Mouse (Mus musculus): ENCODE measurements around the gene Chrd.

Gene Chrd

DNA sequence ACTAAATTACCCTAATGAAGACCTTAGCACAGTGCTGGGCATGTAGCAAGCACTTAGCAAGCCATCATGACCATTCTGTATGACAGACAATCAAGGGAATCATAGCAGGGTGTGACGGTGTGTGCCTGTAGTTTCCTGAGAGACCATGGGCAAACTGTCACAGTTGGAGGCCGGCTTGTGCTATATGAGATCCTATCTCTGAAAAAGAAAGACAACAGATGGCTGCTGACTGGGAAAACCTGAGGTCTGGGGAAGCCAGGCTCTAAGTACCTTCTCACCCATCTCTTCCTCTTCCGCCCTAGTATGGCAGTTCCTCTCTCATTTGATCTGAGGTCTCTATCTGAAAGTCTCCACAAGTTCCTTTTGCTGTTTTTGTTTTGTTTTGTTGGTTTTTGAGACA, 27.1 kb upstream of the Chrd start:
- ChIA-PET POLR2A (interaction anchor here in 1 of 4 experiments (4.1 kb wide), 1 partner anchor 12 kb away, joined by 17 read pairs; the partner anchor contains the start of genes Clcn2 and Polr2h), CTCF (interaction anchor here in 1 of 4 experiments (1.2 kb wide), 1 partner anchor 11 kb away, joined by 4 read pairs; the partner anchor contains the start of genes Clcn2 and Polr2h)

DNA sequence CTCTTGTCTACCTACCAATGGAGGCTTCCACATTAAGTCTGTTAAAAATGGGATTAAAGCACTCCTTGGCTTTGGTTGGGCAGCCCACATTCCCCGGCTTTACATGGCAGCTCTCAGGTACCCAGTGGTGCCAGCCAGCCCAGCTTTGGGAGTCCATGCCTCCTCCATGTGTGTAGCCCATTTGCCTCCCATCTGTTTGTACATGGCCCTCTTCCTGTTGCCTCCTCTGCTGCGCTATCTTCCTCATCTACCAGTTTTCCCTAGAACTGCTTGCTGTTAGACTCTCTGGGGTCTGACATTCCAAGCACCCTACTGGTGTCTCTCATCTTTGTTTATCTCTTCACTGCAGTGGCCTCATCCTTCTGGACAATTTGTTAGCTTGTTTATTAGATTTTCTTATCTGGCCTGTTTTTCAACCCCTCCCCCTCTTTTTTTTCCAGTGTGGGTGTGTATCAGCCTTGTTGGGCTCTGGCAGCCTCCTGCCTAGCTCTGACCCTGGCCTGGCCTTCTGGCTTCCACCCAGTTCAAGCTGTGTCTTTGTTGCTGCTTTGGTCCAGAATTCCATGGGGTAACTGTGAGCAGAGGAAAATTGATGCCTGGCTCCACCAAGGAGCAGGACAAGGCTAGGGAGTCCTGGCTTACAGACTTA, 26.4 kb upstream of the Chrd start:
- POLR2A ChIA-PET = interaction anchor here in 3 of 4 experiments (0.8 to 4.1 kb wide), 6 partner anchors 11 to 208 kb away, joined by 3 to 17 read pairs (median 3); partner anchors contain the start of genes Clcn2 (in 2 of the 3), Polr2h (in 2 of the 3) and Eif2b5 (in 1 of the 3)

DNA sequence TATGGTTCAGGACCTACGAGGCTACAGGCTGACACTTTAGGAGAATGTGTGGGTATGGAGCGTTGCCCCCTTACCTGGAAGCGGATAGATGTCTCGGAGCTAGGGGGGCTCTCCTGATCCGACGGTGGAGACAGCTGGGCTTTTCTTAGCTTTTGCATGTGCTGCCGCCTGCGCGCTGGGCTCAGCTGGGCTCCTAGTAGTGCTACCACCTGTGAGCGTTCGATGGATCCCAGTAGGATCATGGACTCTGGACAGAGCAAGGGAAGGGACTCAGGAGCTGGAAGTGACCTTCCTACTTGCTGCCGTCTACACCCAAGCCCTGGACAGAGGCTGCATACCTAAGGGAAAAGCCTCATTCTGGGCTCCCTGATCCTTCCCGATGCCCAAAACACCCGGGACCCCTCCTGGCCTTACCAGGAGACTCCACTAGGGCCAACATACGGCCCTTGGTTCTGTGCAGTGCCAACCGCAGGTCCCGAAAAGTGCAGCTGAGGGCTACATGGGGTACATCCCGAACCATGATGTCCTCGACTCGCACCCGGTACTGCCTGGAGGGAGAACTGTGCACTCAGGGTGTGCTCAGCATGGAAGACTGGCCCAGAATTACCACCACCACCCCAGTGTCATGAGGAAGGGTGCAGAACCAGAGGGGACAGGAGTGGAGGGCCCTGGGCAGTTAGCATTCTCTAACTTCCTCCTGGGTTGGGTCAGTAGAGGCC, 24.5 kb upstream of the Chrd start:
- ChIA-PET CTCF (interaction anchor here in 3 of 4 experiments (0.6 to 5.6 kb wide), 17 partner anchors 7 to 479 kb away, joined by 3 to 30 read pairs (median 5); partner anchors contain the start of genes Clcn2 (in 2 of the 3) and Polr2h (in 2 of the 3)), POLR2A (interaction anchor here (0.6 to 4.1 kb wide), 15 partner anchors 8 to 211 kb away, joined by 3 to 17 read pairs (median 3); partner anchors contain the start of genes Clcn2 (in 3 of the 4), Polr2h (in 3 of the 4), Dvl3 (in 1 of the 4) and Eif2b5 (in 1 of the 4))

More for the DNA sequence above, 26.4 kb upstream of the Chrd start:
- CTCF ChIA-PET = interaction anchor here in 2 of 4 experiments (1.2 to 5.6 kb wide), 3 partner anchors 10 to 59 kb away, joined by 3 to 26 read pairs (median 4); partner anchors contain the start of genes Clcn2 (in 1 of the 2) and Polr2h (in 1 of the 2)

DNA sequence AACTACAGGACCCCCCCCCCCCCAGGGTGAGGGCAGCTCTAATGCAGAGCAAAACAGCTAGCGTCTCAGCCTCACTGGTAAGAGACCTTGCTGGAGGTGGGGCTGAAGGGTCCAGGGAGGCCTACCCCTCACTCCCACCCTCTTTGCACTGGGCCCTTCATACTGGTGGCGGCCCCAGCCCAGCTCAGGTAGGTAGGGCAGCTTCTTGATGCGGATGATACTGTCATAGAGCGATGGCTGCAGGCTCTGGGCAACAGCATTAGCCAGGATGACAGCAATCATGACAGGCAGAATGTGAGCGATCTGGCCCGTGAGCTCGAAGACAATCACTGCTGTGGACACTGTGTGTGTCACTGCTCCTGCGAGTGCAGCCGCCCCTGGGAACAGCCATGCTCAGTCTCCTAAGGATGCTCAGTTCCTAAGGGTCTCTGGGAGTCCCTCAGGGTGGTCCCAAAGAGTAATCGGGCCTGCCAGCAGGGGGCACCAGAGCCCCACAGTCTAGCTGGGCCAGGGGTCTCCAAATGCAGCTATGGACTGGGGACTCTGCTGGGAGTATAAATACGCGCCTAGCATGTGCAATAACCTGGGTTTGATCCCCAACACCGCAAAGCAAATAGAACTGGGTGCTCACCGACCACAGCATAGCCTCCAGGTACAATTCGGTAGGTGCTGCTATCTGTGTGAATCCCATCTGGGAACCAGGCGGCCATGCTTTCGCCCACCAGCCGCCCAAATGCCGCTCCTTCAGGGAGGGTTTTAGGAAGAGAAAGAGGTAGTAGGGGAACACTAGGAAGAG, 23.8 kb upstream of the Chrd start:
- CTCF ChIA-PET = interaction anchor here (0.6 to 5.6 kb wide), 26 partner anchors 8 to 490 kb away, joined by 3 to 30 read pairs (median 4); partner anchors contain the start of genes Clcn2 (in 2 of the 4) and Polr2h (in 2 of the 4)
- POLR2A ChIA-PET = interaction anchor here in 3 of 4 experiments (0.6 to 4.1 kb wide), 16 partner anchors 7 to 211 kb away, joined by 3 to 17 read pairs (median 3); partner anchors contain the start of genes Clcn2 (in 3 of the 3), Polr2h (in 3 of the 3), Dvl3 (in 1 of the 3) and Eif2b5 (in 1 of the 3)

DNA sequence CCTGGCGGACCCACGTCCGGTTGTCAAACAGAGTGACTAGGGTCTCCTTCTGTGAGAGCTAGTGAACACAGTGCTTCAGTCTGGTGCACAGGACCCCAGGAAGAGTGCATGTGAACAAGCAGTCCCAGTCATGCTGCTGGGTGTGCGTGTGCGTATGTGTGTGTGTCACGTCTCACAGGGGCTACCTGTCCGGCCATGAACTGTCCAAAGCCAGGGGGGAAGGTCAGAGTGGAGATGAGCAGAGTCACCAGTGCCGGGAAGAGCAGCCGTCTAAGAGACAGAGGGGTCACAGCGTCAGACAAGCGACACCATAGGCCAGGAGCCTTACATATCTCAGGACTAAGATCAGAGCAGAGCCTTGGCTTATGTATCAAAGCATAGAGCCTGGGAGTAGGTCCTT, 22.6 kb upstream of the Chrd start:
- POLR2A ChIA-PET = interaction anchor here in 3 of 4 experiments (0.7 to 9.0 kb wide), 16 partner anchors 8 to 201 kb away, joined by 3 to 116 read pairs (median 4); partner anchors contain the start of gene Fam131a (in 2 of the 3)
- CTCF ChIA-PET = interaction anchor here in 3 of 4 experiments (0.5 to 5.6 kb wide), 17 partner anchors 8 to 789 kb away, joined by 3 to 30 read pairs (median 6); partner anchors contain the start of genes Eef1akmt4 (in 1 of the 3), Eif4g1 (in 1 of the 3) and Gm49333 (in 1 of the 3)

DNA sequence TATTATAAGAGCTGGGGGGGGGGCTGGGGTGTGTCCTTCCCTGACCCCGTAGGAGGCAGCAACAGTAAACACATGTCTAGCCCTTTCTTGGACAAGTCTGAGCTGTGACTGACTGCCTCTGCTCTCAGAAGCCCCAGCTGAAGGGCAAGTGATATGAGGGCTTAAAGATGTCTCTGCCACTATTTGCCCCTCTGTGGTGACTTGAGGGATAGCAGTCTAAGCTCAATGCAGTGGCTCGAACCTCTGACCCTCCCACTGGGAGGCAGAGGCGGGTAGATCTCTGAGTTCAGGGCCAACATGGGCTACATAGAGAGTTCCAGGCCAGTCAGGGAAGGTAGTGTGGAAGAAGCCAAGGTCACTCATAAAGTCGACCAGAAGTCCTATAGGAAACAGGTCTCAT, 22.1 kb upstream of the Chrd start:
- POLR2A ChIA-PET = interaction anchor here in 3 of 4 experiments (0.7 to 9.0 kb wide), 16 partner anchors 8 to 201 kb away, joined by 3 to 116 read pairs (median 4); partner anchors contain the start of gene Fam131a (in 2 of the 3)

DNA sequence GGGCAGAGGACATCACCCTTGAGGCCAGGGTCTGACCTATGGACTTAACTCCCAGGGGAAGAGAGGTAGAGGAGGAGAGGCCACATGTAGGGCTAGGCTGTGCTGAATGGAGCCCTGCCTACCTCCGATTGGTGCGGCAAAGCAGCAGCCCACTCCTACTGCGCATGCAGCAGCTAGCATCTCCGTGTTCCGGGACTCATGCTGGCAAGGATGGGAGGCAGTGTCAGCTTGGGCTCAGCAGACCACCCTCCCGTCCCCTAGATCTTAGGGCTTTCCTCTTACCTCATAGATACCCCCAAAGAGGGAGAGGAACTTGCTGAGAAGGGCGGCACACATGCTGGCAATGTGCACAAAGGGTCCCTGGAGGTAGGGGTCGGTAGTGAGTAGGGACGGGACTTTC, 20.7 kb upstream of the Chrd start:
- CTCF ChIA-PET = interaction anchor here in 3 of 4 experiments (1.2 to 5.6 kb wide), 4 partner anchors 10 to 53 kb away, joined by 3 to 26 read pairs (median 6); no protein-coding TSS in a partner anchor

More for the DNA sequence above, 22.1 kb upstream of the Chrd start:
- CTCF ChIA-PET = interaction anchor here (0.5 to 5.6 kb wide), 18 partner anchors 8 to 789 kb away, joined by 3 to 30 read pairs (median 6); partner anchors contain the start of genes Eef1akmt4 (in 1 of the 4), Eif4g1 (in 1 of the 4) and Gm49333 (in 1 of the 4)

DNA sequence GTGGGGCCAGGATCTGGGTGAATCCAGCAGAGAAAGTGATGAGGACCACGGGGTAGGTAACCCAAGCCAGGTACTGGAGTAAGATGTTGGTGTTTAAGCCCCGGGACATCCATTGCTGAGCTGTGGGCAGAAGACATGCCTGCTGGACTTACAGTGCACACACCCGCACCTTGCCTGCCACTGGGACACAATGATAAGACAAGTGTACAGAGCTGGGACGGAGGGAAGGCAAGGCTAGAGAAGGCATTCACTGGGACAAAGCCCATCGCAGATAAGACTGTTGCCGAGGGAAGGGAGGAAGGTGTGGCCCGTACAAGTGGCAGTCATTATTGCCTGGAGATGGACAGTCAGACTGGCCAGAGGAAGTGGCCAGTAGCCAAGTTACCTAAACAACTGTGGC, 20.0 kb upstream of the Chrd start:
- ChIA-PET POLR2A (interaction anchor here (0.6 to 9.0 kb wide), 14 partner anchors 10 to 651 kb away, joined by 3 to 116 read pairs (median 4); partner anchors contain the start of genes Abcf3 (in 1 of the 4), Eif2b5 (in 1 of the 4) and Eif4g1 (in 1 of the 4)), CTCF (interaction anchor here (0.5 to 3.2 kb wide), 11 partner anchors 8 to 59 kb away, joined by 3 to 9 read pairs (median 3); partner anchors contain the start of gene Fam131a (in 1 of the 4))

More for the DNA sequence above, 20.7 kb upstream of the Chrd start:
- POLR2A ChIA-PET = interaction anchor here in 2 of 4 experiments (0.9 to 9.0 kb wide), 9 partner anchors 10 to 164 kb away, joined by 3 to 116 read pairs (median 4); partner anchors contain the start of genes Abcf3 (in 1 of the 2) and Eif4g1 (in 1 of the 2)

DNA sequence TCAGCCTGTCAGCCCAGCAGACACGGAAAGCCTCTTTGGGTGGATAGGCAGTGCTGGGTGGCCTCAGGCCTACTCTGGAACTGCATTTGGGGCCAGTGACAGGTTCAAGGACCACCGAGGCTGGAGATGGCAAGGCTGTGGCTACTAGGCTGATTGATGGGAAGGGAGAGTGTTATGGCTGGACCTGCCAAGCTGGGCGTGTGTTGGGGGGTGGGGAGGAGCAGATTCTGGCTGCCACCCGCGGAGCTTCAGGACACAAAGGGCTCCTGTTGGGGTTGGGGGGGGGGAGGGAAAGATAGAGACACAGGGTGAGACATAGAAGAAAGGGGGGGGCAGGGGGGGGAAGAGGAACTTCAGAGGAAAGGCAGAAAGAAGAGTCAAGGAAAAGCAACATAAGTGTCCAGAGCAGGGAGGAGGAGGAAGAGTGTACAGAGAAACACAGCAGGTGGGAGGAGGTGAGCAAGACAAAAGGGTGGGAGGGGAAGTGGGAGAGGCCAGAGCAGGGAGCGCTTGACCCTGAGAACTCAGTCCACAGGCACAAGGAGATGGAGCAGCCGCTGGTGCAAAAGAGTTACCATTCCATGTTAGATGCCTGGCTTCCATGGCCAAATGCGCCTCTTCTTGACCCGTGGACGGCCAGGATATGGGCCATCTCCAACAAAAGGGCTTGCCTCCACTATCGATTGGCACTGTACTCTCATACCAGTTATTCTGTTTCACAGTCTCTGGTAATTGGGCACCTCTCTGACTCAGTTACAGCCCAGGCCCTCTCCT, 18.4 kb upstream of the Chrd start:
- CTCF ChIA-PET = interaction anchor here in 3 of 4 experiments (0.6 to 3.8 kb wide), 11 partner anchors 10 to 101 kb away, joined by 3 to 30 read pairs (median 5); no protein-coding TSS in a partner anchor
- POLR2A ChIA-PET = interaction anchor here (0.8 to 9.0 kb wide), 20 partner anchors 10 to 490 kb away, joined by 3 to 116 read pairs (median 8); partner anchors contain the start of genes Camk2n2 (in 2 of the 4), Abcf3 (in 1 of the 4), Alg3 (in 1 of the 4) and Eef1akmt4 (in 1 of the 4)

DNA sequence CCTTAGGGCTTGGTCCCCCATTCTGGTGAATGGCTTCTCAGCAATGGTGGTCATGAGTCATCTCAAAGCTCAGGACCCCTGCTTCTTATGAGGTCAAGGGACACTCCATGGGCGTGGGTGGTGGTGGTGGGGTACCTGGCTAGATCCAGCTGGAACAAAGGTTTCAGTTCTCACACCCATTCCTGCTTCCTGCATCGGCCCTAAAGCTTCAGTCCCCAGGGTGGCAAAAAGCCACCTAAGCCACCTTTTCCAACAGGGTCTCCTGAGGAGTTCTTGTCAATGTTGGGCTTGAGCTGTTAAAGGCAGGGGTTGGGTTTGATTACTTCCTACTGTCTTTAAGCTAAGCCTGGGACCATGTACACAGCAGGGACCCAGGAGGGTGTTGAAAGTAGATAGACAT, 17.8 kb upstream of the Chrd start:
- CTCF ChIA-PET = interaction anchor here (0.5 to 3.8 kb wide), 12 partner anchors 10 to 104 kb away, joined by 3 to 30 read pairs (median 8); partner anchors contain the start of genes Alg3 (in 1 of the 4), Eef1akmt4 (in 1 of the 4) and Gm49333 (in 1 of the 4)
- POLR2A ChIA-PET = interaction anchor here (0.5 to 9.0 kb wide), 26 partner anchors 9 to 490 kb away, joined by 3 to 116 read pairs (median 6); partner anchors contain the start of genes Camk2n2 (in 2 of the 4), Ephb3 (in 2 of the 4), Abcc5 (in 1 of the 4) and Abcf3 (in 1 of the 4)

DNA sequence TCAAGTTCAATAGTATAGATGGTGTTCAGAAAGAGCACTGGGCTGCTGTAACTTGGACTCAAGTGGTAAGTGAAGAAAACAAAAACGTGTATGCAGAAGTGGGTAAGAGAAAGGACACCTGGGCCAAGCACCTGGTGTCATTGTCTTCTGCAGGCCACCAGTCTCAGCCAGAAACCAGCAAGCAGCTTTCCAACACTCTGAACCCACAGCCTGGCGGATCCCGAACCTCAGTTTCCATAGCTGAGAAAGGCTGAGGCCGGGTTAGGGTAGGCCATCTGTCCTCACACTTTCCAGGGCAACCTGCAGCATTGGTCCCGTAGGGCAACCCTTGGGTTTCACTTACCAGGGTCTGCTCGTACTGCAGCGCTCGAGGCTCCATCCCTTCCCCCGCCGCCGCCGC, 17.4 kb upstream of the Chrd start:
- CTCF ChIA-PET = interaction anchor here (0.5 to 3.8 kb wide), 15 partner anchors 9 to 677 kb away, joined by 3 to 30 read pairs (median 7); partner anchors contain the start of genes Alg3 (in 1 of the 4), Eef1akmt4 (in 1 of the 4) and Gm49333 (in 1 of the 4)
- POLR2A ChIA-PET = interaction anchor here (0.5 to 9.0 kb wide), 26 partner anchors 9 to 489 kb away, joined by 3 to 116 read pairs (median 6); partner anchors contain the start of genes Camk2n2 (in 2 of the 4), Ephb3 (in 2 of the 4), Abcc5 (in 1 of the 4) and Abcf3 (in 1 of the 4)

DNA sequence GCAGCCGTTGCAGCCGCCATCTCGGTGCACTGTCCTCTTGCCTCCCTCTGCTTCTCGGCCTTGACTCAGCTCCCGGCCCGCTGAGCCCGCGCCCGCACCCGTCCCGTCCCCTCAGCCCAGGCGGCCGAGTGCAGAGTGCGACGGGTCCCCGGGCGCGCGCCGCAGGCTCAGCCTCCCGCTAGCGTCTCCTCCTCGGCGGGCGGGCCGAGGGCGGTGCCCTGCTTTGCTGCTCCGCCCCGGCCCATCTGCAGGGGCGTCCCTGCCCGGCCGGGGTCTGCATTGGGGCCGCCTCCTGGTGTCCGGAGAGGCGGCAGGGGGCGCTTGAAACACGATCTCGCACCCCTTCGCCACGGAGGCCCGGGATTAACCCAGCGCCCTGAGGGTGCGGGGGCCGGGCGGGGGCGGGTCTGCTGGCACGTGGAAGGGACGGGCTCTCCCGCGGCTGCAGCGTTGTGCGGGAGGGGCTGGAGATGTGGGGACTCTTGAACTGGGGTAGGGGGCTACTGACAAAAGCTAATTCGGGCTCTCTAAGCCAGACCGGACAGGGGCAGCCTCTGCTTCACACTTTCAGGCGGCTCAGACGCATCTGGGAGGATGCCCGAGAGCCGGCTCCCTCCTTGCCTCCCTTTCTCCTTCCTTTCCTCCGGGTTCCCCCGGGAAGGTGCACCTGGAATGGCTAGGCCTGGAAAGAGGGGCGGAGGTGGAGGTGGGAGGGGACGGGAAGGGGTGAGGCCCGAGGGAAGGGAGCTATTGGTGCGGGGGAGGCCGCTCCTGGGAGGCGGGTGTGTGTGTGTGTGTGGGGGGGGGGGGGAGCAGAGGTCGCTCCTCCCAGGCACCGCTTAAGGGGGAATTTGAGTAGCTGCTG, 16.7 kb upstream of the Chrd start:
- ChIA-PET CTCF (interaction anchor here (0.5 to 3.8 kb wide), 32 partner anchors 10 to 676 kb away, joined by 3 to 30 read pairs (median 5); partner anchors contain the start of genes Thpo (in 2 of the 4), Alg3 (in 1 of the 4), Ap2m1 (in 1 of the 4) and Eef1akmt4 (in 1 of the 4)), POLR2A (interaction anchor here (0.6 to 9.0 kb wide), 89 partner anchors 8 to 1445 kb away, joined by 3 to 116 read pairs (median 5); partner anchors contain the start of genes Abcf3 (in 3 of the 4), Abcc5 (in 2 of the 4), Alg3 (in 2 of the 4) and Ap2m1 (in 2 of the 4))

DNA sequence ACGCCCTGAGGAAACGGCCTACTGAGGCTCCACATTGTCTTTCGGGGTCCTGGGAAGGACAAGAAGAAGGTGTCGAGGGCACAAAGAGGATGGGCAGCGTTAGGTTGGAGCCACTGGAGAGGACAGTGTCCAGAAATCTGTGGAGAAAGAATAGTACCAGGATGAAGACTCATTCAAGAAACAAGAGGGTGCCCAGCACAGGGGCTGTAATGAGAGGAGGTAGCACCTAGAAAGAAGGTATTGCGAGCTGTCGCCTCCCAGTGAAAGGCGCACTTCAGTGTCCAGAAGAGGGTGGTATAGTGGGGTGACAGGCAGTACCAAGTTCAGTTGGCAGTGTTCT, 16.1 kb upstream of the Chrd start:
- POLR2A ChIA-PET = interaction anchor here (0.6 to 9.0 kb wide), 93 partner anchors 9 to 1445 kb away, joined by 3 to 116 read pairs (median 5); partner anchors contain the start of genes Abcf3 (in 3 of the 4), Abcc5 (in 2 of the 4), Alg3 (in 2 of the 4) and Ap2m1 (in 2 of the 4)
- CTCF ChIA-PET = interaction anchor here (0.6 to 3.8 kb wide), 40 partner anchors 8 to 834 kb away, joined by 3 to 30 read pairs (median 4); partner anchors contain the start of genes Thpo (in 2 of the 4), Ap2m1 (in 1 of the 4) and Ephb3 (in 1 of the 4)

Measured in embryonic stem cell, embryonic (primary cell).